Mouse (Mus musculus) skeletal muscle tissue, adult 2 months (tissue): ENCODE results near the gene Prpf39.
A peak's percentile ranks its signal among the peaks of the same experiment; 100 is the strongest.

Experiments used
- DNase-seq: peaks from one replicate; pipeline ENCODE4 v3.0.0-alpha.2; 2012; ENCODE audit warnings: low read depth, low spot score

Prpf39 gene

DNA sequence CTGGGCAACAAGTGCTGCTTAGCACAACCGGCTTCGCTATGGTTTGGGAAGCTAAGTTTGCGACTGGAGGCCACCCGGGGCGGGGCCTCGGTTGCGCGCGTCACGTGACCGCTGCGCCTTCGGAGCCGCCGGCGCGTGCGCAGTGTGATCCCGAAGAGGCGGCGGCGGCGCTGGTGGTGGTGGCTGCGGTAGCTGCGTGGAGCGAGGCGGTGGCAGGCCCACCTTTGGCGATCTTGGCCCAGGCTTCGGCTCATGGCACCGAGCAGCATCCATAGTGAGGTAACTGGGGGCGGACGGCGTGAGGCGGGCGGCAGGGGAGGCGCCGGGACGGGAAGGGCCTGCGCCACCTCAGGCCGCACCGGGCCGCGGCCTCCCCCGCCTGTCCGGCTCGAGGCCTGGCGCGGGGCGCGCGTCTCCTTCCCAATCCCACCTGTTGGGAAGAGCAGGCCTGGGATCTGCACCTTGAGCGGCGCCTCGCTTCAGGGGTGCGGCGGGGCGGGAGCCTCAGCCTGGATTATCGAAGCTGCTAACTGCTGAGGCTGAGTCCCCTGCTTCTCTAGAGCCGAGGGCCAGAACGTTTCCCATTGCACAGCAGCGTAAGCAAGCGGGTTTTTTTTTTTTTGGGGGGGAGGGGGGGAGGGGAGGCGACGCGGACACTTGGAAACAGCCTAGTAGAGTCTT, at the start of gene Prpf39:
Gene Prpf39, plus strand, starts transcription at position 144 of the 681 bp plus-strand sequence.
- DNase-seq = peak; percentile 87

DNA sequence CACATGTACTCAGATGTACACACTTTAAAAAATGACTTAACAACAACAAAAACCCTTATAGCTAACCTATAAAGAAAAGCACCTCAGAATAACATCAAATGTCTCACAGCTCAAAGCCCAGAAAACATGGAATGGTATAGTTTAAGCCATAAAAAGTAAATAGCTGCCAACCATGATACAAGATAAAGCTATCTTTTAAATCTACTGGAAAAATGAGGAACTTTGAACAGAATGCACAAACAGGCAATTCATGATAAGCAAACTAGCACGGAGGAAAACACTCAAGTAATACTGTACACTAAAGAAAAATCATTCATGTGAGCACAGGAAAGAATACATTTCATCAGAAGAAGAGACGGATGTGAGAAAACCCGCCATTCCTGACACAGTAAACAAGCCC, 28.4 kb upstream of the Prpf39 start:
- no peak for DNase-seq

GRCm38 (mm10) chr12:65022842-65023241, 13.3 kb upstream of the Prpf39 start:
- no peak for DNase-seq

DNA sequence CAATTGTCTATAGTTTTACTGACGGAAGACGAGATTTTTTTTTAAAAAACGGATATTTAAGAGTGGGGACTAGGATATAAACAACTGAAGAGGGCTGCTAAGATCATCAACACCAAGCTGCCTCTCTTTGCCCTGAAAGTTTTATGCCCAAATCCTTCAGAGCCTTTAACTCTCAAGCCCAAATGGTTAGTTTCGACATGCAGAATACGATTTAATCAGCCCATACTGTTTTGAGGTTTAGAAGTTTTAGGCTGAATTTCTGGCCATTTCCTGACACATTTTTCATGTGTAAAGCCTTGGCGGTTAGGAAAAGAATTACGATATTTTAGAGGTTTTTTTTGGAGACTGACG, 319 bp upstream of the Prpf39 start:
- no peak for DNase-seq

- peak; percentile 3 for DNase-seq
Measured at GRCm38 (mm10) chr12:65036892-65037545, 886 bp downstream of the Prpf39 start.

GRCm38 (mm10) chr12:65037546-65037937, 1.4 kb downstream of the Prpf39 start:
- DNase-seq = no peak

- DNase-seq = no peak
Measured at GRCm38 (mm10) chr12:65048799-65049198, 12.7 kb downstream of the Prpf39 start.

GRCm38 (mm10) chr12:65058203-65058602, 22.1 kb downstream of the Prpf39 start:
- DNase-seq = no peak

- DNase-seq = no peak
Measured at GRCm38 (mm10) chr12:65061082-65061481, 24.9 kb downstream of the Prpf39 start.

GRCm38 (mm10) chr12:65065241-65065640, 29.1 kb downstream of the Prpf39 start:
- DNase-seq = no peak

GRCm38 (mm10) chr12:65066234-65066633, 30.1 kb downstream of the Prpf39 start:
- no peak for DNase-seq

GRCm38 (mm10) chr12:65068409-65068808, 32.3 kb downstream of the Prpf39 start:
- peak; percentile 16 for DNase-seq

- no peak for DNase-seq
Measured at GRCm38 (mm10) chr12:65072911-65073610, 36.9 kb downstream of the Prpf39 start.

DNA sequence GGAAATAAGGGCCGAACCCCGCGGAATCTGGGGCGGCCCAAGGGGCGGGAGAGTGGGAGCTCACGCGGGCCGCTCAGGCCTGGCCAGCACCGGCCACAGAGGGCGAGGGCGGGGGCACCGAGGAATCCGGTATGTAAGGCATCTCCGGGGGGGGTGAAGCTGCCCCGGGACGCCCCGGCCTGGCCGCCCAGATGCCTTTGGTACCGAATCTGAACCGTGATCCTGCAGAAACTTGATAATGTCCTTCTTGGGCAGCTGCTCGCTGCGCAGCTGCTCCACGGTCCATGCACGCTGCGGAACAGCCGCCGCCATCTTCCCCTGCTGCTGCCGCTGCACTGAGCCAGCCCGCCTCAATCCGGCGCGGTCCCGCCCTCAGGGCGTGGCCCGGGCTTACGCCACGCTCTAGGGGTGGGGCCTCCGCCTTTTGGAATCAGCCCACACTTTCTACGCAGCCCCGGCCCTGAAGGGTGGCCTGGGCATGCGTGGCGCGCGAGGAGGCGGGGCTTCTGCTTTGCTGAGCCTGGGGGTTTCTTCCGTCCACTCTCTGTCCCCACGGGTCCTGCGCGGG, 37.6 kb downstream of the Prpf39 start, which contains the start of gene Fkbp3:
Gene Fkbp3, minus strand, starts transcription at position 397 of the 568 bp plus-strand sequence.
- peak; percentile 95 for DNase-seq

DNA sequence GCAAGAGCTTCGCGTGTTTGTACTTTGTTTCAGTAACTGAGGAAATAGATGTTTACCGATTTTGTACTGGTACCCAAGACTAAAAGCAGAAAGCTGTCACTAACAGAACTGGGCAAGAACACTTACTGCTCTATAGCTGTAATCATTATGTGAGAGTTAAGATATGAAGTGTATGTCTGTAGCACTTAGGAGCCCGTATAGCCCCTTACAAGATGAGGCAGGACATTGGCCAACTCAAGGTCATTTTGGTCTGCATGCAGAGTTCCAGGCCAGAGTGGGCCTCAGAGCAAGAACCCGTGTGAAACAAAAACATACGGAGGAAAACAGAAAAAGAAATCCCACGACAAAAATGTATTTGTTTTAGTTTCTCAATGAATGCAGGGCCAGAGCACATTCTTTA, 38.5 kb downstream of the Prpf39 start:
- no peak for DNase-seq

DNA sequence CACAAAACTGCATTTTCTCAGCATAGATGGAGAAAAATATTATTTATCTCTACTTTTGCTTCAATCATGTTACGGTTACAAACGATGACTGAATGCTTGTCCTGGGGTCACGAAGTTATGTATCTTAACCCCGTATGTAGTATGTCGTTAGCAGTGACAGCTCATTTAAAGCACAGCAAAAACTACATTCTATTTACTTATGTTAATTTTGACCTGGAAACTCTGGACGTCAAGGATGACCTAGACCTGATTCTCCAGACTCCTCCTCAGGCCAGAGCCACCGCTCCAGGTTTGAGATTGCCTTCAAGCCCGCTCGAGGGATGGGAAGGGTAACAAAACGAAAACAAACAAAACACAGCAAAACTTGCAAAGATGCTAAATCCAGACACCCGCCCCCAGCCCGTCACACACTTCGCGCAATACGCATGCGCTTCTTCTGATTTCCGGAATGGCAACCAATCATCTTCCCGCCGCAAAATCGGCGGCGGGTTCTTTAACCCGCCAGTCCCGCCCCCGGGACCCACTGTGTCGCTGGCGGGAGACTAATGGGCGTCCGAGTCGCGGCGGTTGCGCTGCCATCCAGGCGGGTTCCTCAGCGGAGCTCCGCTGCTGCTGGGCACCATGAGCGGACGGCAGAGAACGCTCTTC, 39.1 kb downstream of the Prpf39 start, which contains the start of gene Fancm:
Gene Fancm, plus strand, starts transcription at position 519 of the 648 bp plus-strand sequence.
- DNase-seq = peak; percentile 84

GRCm38 (mm10) chr12:65075733-65076310, 39.7 kb downstream of the Prpf39 start:
- no peak for DNase-seq

- DNase-seq = no peak
Measured at GRCm38 (mm10) chr12:65076906-65077305, 40.8 kb downstream of the Prpf39 start.

DNA sequence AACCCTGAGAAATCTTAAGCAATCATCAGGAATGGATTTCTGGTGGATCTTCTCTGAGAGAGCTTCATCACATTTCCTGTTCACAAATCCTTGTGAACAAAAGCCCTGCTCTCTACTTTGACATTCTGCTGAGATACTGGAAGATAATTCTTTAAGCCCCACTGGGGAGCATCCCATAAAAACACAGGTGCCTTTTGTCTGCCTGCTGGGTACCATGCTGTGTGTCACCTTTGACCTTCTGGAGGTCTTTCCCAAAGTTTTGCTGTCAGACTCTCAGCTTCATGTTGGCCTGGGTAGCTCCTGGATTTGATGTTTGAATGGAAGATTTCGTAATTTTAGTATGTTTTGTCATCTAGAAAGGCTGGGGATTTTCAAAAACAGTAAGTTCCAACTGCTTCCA, 72.6 kb downstream of the Prpf39 start:
- no peak for DNase-seq

- DNase-seq = no peak
Measured at GRCm38 (mm10) chr12:65111503-65111902, 75.4 kb downstream of the Prpf39 start.

GRCm38 (mm10) chr12:65112811-65113210, 76.7 kb downstream of the Prpf39 start:
- DNase-seq = no peak
